Mouse (Mus musculus): ENCODE data around the gene Rgs4. TPM values are rescaled to one million over a fixed set of nuclear protein-coding genes. Genes with fewer than 3 reads are reported as not detected.

The Rgs4 gene
- polyA plus RNA-seq, 1 experiment = 0.33 TPM

DNA sequence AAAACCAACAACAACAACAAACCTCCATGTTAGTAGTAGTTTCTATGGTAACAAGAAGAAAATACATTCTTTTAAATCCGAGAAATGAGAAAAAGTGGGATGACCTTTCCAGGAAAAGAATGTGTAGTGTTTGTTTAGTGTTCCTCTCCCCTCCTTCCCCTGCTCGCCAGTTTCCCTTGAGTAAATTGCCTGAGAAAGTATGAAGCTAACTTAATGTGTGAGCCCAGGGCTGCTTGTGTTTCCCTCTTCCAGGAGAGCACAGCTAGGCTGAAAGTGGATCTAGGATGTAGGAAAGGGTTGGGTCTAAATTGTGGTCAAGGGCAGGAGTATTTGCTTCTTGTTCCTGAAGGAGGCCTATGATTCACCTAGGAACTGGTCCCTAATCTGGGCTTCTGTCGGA, 53.9 kb downstream of the Rgs4 start:
- DNase-seq (ENCODE audit: low read depth in 1 of 2, low spot score in 2 of 2) = no peak
- H3K4me3 ChIP-seq (ENCODE audit: extremely low read depth, insufficient read depth, insufficient read length) = no peak overlapping the region
- H3K36me3 ChIP-seq (ENCODE audit: control insufficient read depth, insufficient read depth, low read length) = no peaks in the 10 kb centered on the region
- TF ChIP-seq POLR2A (IDR thresholded peaks at IDR 0.05; ENCODE audit: low read depth, low read length) (no peak), CTCF (IDR thresholded peaks at IDR 0.05; ENCODE audit: extremely low read depth, insufficient read depth, insufficient read length, insufficient replicate concordance) (no peak)
- 74% methylated on average over 3 of the region's 3 CpGs for WGBS
- no peak overlapping the region for H3K27ac ChIP-seq (ENCODE audit: insufficient read depth, low read length)
- H3K27me3 ChIP-seq (ENCODE audit: control insufficient read depth, insufficient read depth, low read length) = no peaks in the 10 kb centered on the region
- no peaks in the 10 kb centered on the region for H3K4me1 ChIP-seq (ENCODE audit: control insufficient read depth, insufficient read depth, insufficient read length)

DNA sequence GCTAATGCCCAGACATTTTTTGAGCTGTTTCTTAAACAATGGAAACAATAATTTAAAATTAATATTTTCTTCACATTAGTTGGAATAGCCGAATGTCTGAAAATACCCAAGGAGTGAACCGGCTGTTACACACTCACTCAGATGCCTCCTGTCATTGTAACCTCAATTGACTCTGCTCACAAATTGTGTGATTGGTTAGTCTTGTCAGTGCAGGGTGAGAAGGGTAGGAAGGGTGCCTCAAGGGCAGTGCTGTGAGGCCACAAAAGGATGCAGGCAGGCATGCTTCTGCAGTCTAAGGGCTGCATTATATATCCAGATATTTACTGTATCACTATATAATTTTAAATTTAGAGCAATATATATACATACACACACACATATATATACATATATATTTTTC, 54.4 kb downstream of the Rgs4 start:
- no peaks in the 10 kb centered on the region for H3K4me1 ChIP-seq (ENCODE audit: control insufficient read depth, insufficient read depth, insufficient read length)
- DNase-seq (ENCODE audit: low read depth in 1 of 2, low spot score in 2 of 2) = no peak
- H3K4me3 ChIP-seq (ENCODE audit: extremely low read depth, insufficient read depth, insufficient read length) = no peak overlapping the region
- 87% methylated on average over 2 of the region's 2 CpGs for WGBS
- H3K27me3 ChIP-seq (ENCODE audit: control insufficient read depth, insufficient read depth, low read length) = no peaks in the 10 kb centered on the region
- H3K27ac ChIP-seq (ENCODE audit: insufficient read depth, low read length) = no peak overlapping the region
- TF ChIP-seq CTCF (IDR thresholded peaks at IDR 0.05; ENCODE audit: extremely low read depth, insufficient read depth, insufficient read length, insufficient replicate concordance) = no peak
- TF ChIP-seq POLR2A (IDR thresholded peaks at IDR 0.05; ENCODE audit: low read depth, low read length) = no peak
- H3K36me3 ChIP-seq (ENCODE audit: control insufficient read depth, insufficient read depth, low read length) = no peaks in the 10 kb centered on the region

Other genes with a start within 250 kb of the Rgs4 start
- gene Nuf2, start 216.2 kb downstream of the Rgs4 start, polyA plus RNA-seq (2012; rRNA removed) = 0.99 and 1.4 TPM in 2 replicates
- 0.63 and 0.74 TPM in 2 replicates for gene Rgs5, start 92.1 kb downstream of the Rgs4 start, polyA plus RNA-seq (2012; rRNA removed)
- gene Ccdc190, start 181.0 kb upstream of the Rgs4 start, polyA plus RNA-seq (2012; rRNA removed) = 0.11 TPM in 1 of 2 replicates, not detected in the other
- gene Hsd17b7, start 221.6 kb upstream of the Rgs4 start, polyA plus RNA-seq (2012; rRNA removed) = 1.8 and 2.4 TPM in 2 replicates

All from spleen, adult 2 months (tissue).